Mouse (Mus musculus): ENCODE measurements around the gene Lce1e.

- TF ChIP-seq HCFC1 (IDR thresholded peaks at IDR 0.05; ENCODE audit: borderline replicate concordance, insufficient read depth, low read length) (no peak), MAFK (IDR thresholded peaks at IDR 0.05; ENCODE audit: insufficient read depth, low read depth, low read length) (no peak), CHD2 (IDR thresholded peaks at IDR 0.05; ENCODE audit: low read depth, low read length) (no peak)
Measured at GRCm38 (mm10) chr3:92678947-92679346, 29.9 kb downstream of the Lce1e start, which contains the start of gene Lce1c.
